Mouse (Mus musculus) liver, embryonic 14.5 days (tissue): ENCODE data around the gene Wipf2.

ENCODE experiments used
- CTCF ChIP-seq: IDR thresholded peaks from 2 replicates; pipeline ENCODE4 v1.5.1; 2016; ENCODE audit warnings: antibody characterized with exemption, low read depth, control low read depth
- EP300 ChIP-seq: IDR thresholded peaks from 2 replicates; pipeline ENCODE4 v1.6.1; 2016; ENCODE audit warnings: antibody characterized with exemption, low read depth

- TF ChIP-seq CTCF (no peak), EP300 (no peak)
Observed at GRCm38 (mm10) chr11:98829875-98830274, 33.6 kb upstream of the Wipf2 start.
